Mouse (Mus musculus): ENCODE measurements around the gene Erbb2. TPM values are rescaled to one million over a fixed set of nuclear protein-coding genes. Genes with fewer than 3 reads are reported as not detected.
A peak's percentile ranks its signal among the peaks of the same experiment; 100 is the strongest.

Gene Erbb2
- polyA plus RNA-seq, 1 experiment from 2014 or later: 48.1 TPM

DNA sequence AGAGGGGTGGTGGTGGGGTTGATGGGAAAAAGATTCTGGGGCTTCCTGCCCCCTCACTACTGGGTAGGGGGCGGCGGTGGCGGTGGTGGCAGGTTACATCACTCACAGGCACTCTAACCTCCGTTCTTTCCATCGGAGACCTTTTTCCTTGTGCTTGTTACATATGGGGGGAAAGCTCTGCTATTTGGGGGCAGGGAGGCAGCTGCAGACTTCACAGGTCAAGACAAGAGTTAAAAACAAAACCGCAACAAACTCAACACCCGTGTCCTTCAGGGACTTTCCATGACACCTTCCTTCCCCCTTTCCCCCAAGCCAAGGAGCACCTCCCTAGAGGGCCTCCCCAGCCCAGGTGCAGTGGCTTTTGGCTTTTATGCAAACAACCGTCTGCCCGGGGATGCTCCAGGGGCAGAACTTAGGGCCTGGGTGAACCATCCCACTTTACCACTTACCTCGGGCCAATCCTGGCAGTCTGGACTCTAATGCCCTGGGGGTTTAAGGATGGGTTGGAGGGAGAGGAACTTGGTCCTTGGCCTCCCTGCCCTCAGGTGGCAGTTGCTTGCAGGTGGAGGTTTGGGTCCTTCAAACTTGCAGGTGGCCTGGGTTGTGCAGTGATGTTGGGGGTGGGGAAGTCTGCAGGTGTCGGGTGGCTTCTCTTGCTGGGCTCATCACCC, 46.9 kb downstream of the Erbb2 start:
- peaks cover 61% of the 10 kb centered on the region for H3K27me3 ChIP-seq (replicated peaks)
- 0 out of 2 replicates have a peak overlapping the region, but pooled peaks have one; percentile 81 for H3K9ac ChIP-seq
- no peak overlapping the region for H3K4me2 ChIP-seq
- ATAC-seq (ENCODE audit: extremely low read depth, insufficient number of reproducible peaks, low FRiP score, low TSS enrichment): no peak
- H3K9me3 ChIP-seq: no peaks in the 10 kb centered on the region
- no peak overlapping the region for H3K4me3 ChIP-seq
- H3K4me1 ChIP-seq: peaks cover 12% of the 10 kb centered on the region
- no peak overlapping the region for H3K27ac ChIP-seq (replicated peaks)
- 17% methylated on average over 11 of the region's 11 CpGs for WGBS
- no peaks in the 10 kb centered on the region for H3K36me3 ChIP-seq

DNA sequence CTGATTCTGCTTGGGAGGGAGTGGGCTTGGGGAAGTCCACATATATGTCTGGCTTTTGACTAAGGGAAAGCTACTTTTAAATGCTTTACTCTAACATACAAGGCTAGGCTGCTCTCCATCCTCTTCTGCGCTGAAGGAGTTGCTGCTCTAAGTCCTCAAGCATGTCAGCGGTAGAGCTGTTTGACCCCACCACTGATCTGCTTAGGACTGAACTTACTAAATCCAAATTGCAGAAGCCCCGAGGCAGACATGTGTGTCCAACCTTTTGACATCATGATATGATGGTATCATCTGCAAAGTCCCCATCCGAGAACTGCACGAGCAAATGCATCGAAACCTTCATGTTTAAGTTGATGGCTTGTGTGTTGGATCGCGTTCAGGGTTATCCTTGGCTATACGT, 47.6 kb downstream of the Erbb2 start:
- Histone ChIP-seq H3K4me3 (no peak overlapping the region), H3K27me3 (replicated peaks) (peaks cover 59% of the 10 kb centered on the region), H3K9ac (no peak overlapping the region), H3K4me1 (peaks cover 12% of the 10 kb centered on the region), H3K36me3 (no peaks in the 10 kb centered on the region), H3K4me2 (no peak overlapping the region), H3K9me3 (no peaks in the 10 kb centered on the region), H3K27ac (replicated peaks) (no peak overlapping the region)
- WGBS: 74% methylated on average over 9 of the region's 9 CpGs
- ATAC-seq (ENCODE audit: extremely low read depth, insufficient number of reproducible peaks, low FRiP score, low TSS enrichment): no peak

DNA sequence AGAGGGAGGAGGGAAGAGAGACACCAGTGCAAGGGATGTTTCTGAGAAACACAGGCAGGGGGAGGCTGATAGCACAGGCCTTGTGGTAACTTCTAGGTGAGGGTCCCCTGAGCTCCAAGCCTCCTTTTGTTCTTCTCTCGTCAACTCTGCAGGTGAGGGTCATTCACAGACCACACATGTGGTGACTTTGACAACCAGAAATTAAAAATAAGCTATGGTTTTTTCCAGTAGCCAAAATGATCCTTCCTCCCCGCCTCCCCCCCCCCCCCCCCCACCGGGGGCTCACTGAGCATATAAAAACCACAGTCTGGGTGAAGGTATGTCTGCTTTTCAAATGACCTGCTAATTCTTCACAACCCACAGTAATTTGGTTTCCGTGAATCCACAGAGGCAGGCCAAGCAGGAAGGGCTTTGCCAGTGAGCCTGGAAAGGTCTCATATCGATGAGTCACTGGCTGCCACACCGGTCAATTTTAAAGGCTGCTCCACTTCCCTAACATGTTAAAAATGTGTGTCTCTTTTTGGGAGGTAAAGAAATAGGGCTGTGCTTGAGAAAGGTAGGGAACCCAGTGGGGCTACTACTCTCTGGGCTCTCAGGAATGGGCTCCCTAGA, 48.9 kb downstream of the Erbb2 start:
- peaks cover 12% of the 10 kb centered on the region for H3K4me1 ChIP-seq
- no peak overlapping the region for H3K27ac ChIP-seq (replicated peaks)
- 57% methylated on average over 6 of the region's 6 CpGs for WGBS
- no peaks in the 10 kb centered on the region for H3K36me3 ChIP-seq
- ATAC-seq (ENCODE audit: extremely low read depth, insufficient number of reproducible peaks, low FRiP score, low TSS enrichment): no peak
- H3K27me3 ChIP-seq (replicated peaks): peaks cover 63% of the 10 kb centered on the region
- H3K9me3 ChIP-seq: no peaks in the 10 kb centered on the region
- no peak overlapping the region for H3K4me3 ChIP-seq
- H3K4me2 ChIP-seq: no peak overlapping the region
- no peak overlapping the region for H3K9ac ChIP-seq

DNA sequence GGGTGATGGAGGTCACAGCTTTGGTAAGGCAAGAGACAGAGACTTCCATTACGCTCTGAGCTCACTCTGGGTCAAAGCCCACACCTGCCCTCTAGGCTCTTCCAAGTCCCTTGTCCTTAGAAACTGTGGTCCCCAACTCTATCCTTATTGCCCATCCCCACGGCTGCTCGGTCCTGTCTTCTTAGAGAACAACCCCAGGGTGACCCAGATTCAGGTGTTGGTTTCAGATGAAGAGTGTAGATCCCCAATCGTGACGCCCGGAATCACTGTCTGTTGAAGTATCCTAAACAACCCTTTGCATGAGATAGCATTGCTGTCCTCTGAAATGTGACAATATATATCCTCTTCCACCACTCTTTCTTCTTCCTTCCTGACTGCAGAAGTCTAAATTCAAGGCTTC, 50.0 kb downstream of the Erbb2 start:
- 82% methylated on average over 6 of the region's 6 CpGs for WGBS
- Histone ChIP-seq H3K9me3 (no peaks in the 10 kb centered on the region), H3K36me3 (no peaks in the 10 kb centered on the region), H3K9ac (no peak overlapping the region), H3K27ac (replicated peaks) (no peak overlapping the region), H3K27me3 (replicated peaks) (peaks cover 66% of the 10 kb centered on the region), H3K4me2 (no peak overlapping the region), H3K4me3 (no peak overlapping the region), H3K4me1 (peaks cover 8% of the 10 kb centered on the region)
- no peak for ATAC-seq (ENCODE audit: extremely low read depth, insufficient number of reproducible peaks, low FRiP score, low TSS enrichment)

DNA sequence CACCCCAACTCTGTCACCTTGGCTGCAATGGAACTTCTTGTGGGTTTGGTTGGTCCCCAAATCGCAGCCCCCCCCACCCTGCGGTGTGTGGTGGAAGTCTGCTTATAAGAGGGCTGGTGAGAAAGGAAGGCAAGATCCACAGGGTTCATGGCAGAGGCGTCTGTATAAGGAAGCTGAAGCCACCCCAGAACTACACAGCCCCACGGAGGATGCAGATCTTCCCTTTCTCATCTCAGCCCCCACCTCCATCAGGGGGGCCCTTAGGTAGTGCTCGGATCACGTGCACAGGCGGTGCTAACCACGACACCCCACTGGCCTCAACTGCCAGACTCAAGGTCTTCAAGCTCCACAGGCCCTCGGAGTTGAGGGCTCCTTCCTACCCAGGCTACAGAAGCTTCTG, 51.6 kb downstream of the Erbb2 start:
- peaks cover 67% of the 10 kb centered on the region for H3K27me3 ChIP-seq (replicated peaks)
- H3K27ac ChIP-seq (replicated peaks): no peak overlapping the region
- H3K4me2 ChIP-seq: no peak overlapping the region
- no peaks in the 10 kb centered on the region for H3K9me3 ChIP-seq
- H3K9ac ChIP-seq: no peak overlapping the region
- no peaks in the 10 kb centered on the region for H3K4me1 ChIP-seq
- no peak for ATAC-seq (ENCODE audit: extremely low read depth, insufficient number of reproducible peaks, low FRiP score, low TSS enrichment)
- H3K36me3 ChIP-seq: no peaks in the 10 kb centered on the region
- 86% methylated on average over 9 of the region's 9 CpGs for WGBS
- no peak overlapping the region for H3K4me3 ChIP-seq

DNA sequence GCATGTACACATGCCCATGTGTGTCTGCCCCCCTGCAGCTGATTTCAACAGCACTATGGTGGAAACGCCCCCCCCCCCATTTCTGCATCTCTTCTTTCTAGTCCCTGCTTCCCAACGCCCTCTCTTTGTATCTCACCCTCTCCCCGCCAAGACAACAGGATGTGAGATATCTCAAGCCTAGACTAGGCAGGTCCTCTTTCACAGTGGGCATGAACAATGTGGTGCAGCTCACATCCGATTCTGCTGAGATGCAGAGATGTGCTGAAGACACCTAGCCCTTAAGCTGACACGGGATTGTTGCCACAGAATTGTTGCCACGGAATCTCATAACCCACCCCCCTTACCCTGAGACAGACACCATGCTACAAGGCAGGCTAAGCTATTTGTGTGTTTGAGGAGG, 52.2 kb downstream of the Erbb2 start:
- Histone ChIP-seq H3K9ac (no peak overlapping the region), H3K27me3 (replicated peaks) (peaks cover 64% of the 10 kb centered on the region), H3K4me1 (no peaks in the 10 kb centered on the region), H3K4me2 (no peak overlapping the region), H3K9me3 (no peaks in the 10 kb centered on the region), H3K27ac (replicated peaks) (no peak overlapping the region), H3K36me3 (no peaks in the 10 kb centered on the region), H3K4me3 (no peak overlapping the region)
- WGBS: 61% methylated on average over 6 of the region's 6 CpGs
- no peak for ATAC-seq (ENCODE audit: extremely low read depth, insufficient number of reproducible peaks, low FRiP score, low TSS enrichment)

DNA sequence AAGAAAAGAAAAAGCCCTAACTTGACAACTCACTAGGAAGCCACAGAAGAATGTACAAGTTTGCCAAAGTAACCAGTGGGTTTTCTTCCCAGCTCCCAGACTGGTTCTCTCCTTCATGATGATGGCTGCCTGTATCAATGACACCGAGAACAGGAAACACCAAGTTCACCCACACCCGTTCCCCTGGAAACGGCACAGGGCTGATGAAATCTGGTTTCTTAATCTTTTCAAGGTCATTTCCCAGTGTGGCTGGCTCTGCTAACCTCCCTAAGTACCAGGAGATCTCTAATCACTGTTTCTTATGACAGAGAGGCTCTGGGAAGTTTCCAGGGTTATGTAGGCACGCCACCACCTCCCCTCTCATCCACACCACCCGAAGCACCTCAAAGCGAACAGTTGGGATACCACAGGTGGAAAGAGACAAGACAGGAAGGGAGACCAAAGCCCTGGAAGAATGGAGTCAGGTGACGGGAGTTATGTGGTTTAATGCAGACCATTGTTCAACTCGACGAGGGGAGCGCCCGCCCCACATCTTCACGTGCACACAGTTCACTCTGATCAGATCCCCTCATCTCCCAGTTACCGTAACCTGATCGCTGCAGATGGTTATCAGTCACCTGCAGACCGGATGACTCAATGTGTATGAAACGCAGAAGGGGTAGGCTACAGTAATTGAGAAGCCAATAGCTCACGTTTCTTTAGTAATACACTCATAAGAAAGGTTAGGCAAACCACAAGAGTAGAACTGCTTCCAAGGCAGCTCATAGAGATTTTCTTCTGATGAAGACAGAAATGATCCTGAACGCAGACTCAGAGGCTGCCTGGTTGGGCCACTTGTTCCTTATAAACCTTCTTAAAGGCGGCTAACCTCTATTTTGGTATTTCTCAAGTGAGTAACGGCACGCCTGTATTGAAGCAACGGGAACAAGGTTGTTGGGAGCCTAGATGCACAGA, 57.8 kb downstream of the Erbb2 start:
- no peak overlapping the region for H3K9ac ChIP-seq
- H3K4me3 ChIP-seq: no peak overlapping the region
- 69% methylated on average over 22 of the region's 22 CpGs for WGBS
- H3K4me2 ChIP-seq: no peak overlapping the region
- no peaks in the 10 kb centered on the region for H3K9me3 ChIP-seq
- H3K27ac ChIP-seq (replicated peaks): no peak overlapping the region
- H3K36me3 ChIP-seq: no peaks in the 10 kb centered on the region
- ATAC-seq (ENCODE audit: extremely low read depth, insufficient number of reproducible peaks, low FRiP score, low TSS enrichment): no peak
- H3K4me1 ChIP-seq: no peaks in the 10 kb centered on the region
- peaks cover 42% of the 10 kb centered on the region for H3K27me3 ChIP-seq (replicated peaks)

DNA sequence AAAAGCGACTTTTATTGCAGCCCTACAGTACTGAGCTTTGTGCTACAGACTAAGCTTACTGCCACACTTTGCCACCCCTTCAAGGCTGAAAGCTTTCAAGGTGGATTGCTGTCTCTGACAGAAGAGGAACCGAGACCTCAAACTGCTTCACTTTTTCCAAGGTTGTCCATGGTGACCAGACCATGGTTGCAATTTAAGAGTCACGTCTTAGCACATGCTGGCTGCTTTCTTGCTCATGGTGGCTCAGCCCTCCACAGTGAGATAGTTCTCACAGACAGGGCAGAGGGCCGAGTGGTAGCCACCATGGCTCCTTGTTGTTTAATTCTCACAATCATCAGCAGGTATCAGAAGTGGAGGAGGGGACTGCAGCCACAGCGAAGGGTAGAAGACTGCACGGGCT, 58.5 kb downstream of the Erbb2 start:
- Histone ChIP-seq H3K9me3 (no peaks in the 10 kb centered on the region), H3K27me3 (replicated peaks) (peaks cover 38% of the 10 kb centered on the region), H3K9ac (no peak overlapping the region), H3K4me2 (no peak overlapping the region), H3K27ac (replicated peaks) (no peak overlapping the region), H3K4me3 (no peak overlapping the region), H3K4me1 (no peaks in the 10 kb centered on the region), H3K36me3 (no peaks in the 10 kb centered on the region)
- ATAC-seq (ENCODE audit: extremely low read depth, insufficient number of reproducible peaks, low FRiP score, low TSS enrichment): no peak
- 66% methylated on average over 6 of the region's 6 CpGs for WGBS

DNA sequence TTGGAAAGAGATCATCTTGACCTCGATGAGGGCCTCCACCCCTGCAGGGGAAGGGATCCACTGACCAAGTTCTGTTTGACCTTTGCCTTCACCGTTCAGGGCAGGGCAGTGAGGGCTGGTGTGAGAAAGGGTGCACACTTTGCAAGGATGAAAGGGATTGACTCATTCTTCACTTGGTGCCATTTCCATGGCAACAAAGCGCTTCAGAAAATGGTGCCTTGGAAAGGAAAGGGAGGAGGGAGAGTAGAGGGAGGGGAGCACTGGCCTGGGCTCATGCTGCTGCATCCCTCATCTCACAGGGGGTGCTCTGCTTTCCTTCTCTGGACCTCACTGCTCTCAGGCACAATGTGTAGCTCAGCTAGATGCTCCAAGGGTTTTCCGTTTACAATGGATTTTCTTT, 60.4 kb downstream of the Erbb2 start:
- Histone ChIP-seq H3K4me2 (no peak overlapping the region), H3K4me3 (no peak overlapping the region), H3K27ac (replicated peaks) (no peak overlapping the region), H3K9ac (no peak overlapping the region), H3K4me1 (no peaks in the 10 kb centered on the region), H3K27me3 (replicated peaks) (peaks cover 27% of the 10 kb centered on the region), H3K36me3 (no peaks in the 10 kb centered on the region), H3K9me3 (no peaks in the 10 kb centered on the region)
- ATAC-seq (ENCODE audit: extremely low read depth, insufficient number of reproducible peaks, low FRiP score, low TSS enrichment): no peak
- WGBS: 69% methylated on average over 4 of the region's 4 CpGs

DNA sequence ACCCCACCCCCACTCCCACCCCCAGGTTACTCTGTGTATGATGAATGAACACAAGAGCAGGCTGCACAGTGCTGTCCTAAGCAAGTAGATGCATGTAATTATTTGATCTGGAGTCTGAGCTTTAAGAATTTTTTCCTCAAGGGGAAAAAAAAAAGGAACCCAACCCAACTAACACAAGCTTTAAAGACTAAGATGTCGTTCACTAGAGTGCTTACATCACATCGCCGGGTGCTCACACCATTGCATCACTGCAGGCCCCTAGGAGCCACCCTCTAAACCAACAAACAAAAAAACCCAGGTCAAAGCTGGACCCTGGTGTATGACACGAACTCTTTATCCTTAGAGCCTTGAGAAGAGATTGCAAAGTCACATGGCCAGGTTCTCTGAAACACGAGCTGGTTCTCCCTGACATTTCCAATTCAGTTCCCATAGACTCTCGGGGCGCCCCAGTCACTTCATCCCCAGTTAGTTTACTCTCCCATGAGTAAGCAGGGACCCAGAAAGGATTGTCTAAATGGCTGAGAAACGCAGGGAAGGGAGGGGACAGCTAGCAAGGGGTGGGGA, 61.7 kb downstream of the Erbb2 start:
- ATAC-seq (ENCODE audit: extremely low read depth, insufficient number of reproducible peaks, low FRiP score, low TSS enrichment): no peak
- Histone ChIP-seq H3K4me3 (no peak overlapping the region), H3K4me2 (no peak overlapping the region), H3K9me3 (no peaks in the 10 kb centered on the region), H3K36me3 (no peaks in the 10 kb centered on the region), H3K27ac (replicated peaks) (no peak overlapping the region), H3K9ac (no peak overlapping the region), H3K27me3 (replicated peaks) (peaks cover 17% of the 10 kb centered on the region), H3K4me1 (0 out of 2 replicates have a peak, but pooled peaks cover 3% of the 10 kb centered on the region)
- 56% methylated on average over 8 of the region's 8 CpGs for WGBS

DNA sequence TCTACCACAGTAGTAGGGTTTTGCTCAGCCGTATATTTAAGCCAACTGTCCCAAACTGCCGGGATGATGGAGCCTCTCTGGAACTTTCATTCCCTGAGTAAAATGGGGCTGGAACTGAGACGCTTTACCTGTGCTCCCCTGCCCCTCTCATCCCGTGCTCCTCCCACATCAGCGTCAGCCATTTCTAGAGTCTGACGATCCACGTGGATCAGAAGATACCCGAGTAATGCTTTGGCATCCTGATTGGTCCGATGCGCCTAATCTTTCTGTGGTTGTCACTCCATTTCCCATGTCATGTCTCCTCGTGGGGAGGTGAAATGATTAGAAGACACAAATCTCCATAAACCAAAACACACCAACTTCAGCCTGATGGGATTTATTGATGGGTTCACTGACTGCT, 62.7 kb downstream of the Erbb2 start:
- WGBS: 79% methylated on average over 11 of the region's 11 CpGs
- no peak for ATAC-seq (ENCODE audit: extremely low read depth, insufficient number of reproducible peaks, low FRiP score, low TSS enrichment)

More for the DNA sequence above, 62.7 kb downstream of the Erbb2 start:
- H3K9ac ChIP-seq: no peak overlapping the region
- H3K9me3 ChIP-seq: no peaks in the 10 kb centered on the region
- no peaks in the 10 kb centered on the region for H3K36me3 ChIP-seq
- H3K27ac ChIP-seq (replicated peaks): no peak overlapping the region
- H3K4me2 ChIP-seq: no peak overlapping the region
- peaks cover 14% of the 10 kb centered on the region for H3K27me3 ChIP-seq (replicated peaks)
- peaks cover 5% of the 10 kb centered on the region; the same call in 1 of the 2 replicates for H3K4me1 ChIP-seq
- no peak overlapping the region for H3K4me3 ChIP-seq
